Mouse (Mus musculus) hindbrain, embryonic 10.5 days (tissue): ENCODE measurements around the gene Cldn6. TPM values are rescaled to one million over a fixed set of nuclear protein-coding genes. Genes with fewer than 3 reads are reported as not detected.

Source experiments
- polyA plus RNA-seq: library from polyadenylated mRNA; unstranded; fragments of >200 nt; fragmentation: Nextera tagmentation; extraction: Ambion mirVana; gene quantifications from 2 replicates; pipeline ENCODE4 v1.2.1, GENCODE M21; 2016

The Cldn6 gene
- polyA plus RNA-seq, 1 experiment from 2014 or later = 20.8 TPM

Other genes with a start within 250 kb of the Cldn6 start
- gene Vmn2r117, start 199.6 kb upstream of the Cldn6 start, polyA plus RNA-seq = not detected in 2 replicates
- gene Zfp213, start 115.0 kb upstream of the Cldn6 start, polyA plus RNA-seq = 25.3 and 27.5 TPM in 2 replicates
- 22.5 and 23.4 TPM in 2 replicates for gene Zfp13, start 79.8 kb upstream of the Cldn6 start, polyA plus RNA-seq
- 0.92 and 0.94 TPM in 2 replicates for gene Zscan10, start 78.4 kb upstream of the Cldn6 start, polyA plus RNA-seq
- 1.00 and 1.4 TPM in 2 replicates for gene Mmp25, start 34.0 kb upstream of the Cldn6 start, polyA plus RNA-seq
- 0.41 and 0.51 TPM in 2 replicates for gene Bicdl2, start 18.7 kb upstream of the Cldn6 start, polyA plus RNA-seq
- gene Hcfc1r1, start 5.7 kb upstream of the Cldn6 start, polyA plus RNA-seq = 34.0 and 45.4 TPM in 2 replicates
- 72.7 and 80.2 TPM in 2 replicates for gene Thoc6, start 5.4 kb upstream of the Cldn6 start, polyA plus RNA-seq
- 2.7 and 7.1 TPM in 2 replicates for gene Tnfrsf12a, start 1.8 kb upstream of the Cldn6 start, polyA plus RNA-seq
- gene Cldn9, start 4.8 kb downstream of the Cldn6 start, polyA plus RNA-seq = 6.3 and 13.1 TPM in 2 replicates
- gene 1520401A03Rik, start 43.5 kb downstream of the Cldn6 start, polyA plus RNA-seq = not detected in 2 replicates
- gene Pkmyt1, start 47.1 kb downstream of the Cldn6 start, polyA plus RNA-seq = 54.0 and 61.5 TPM in 2 replicates
- 28.8 and 43.6 TPM in 2 replicates for gene Paqr4, start 61.6 kb downstream of the Cldn6 start, polyA plus RNA-seq
- 3.4 and 4.3 TPM in 2 replicates for gene Kremen2, start 66.6 kb downstream of the Cldn6 start, polyA plus RNA-seq
- 181 and 211 TPM in 2 replicates for gene Flywch1, start 92.4 kb downstream of the Cldn6 start, polyA plus RNA-seq
- 22.9 and 34.9 TPM in 2 replicates for gene Flywch2, start 106.8 kb downstream of the Cldn6 start, polyA plus RNA-seq
- 517 and 570 TPM in 2 replicates for gene Srrm2, start 111.3 kb downstream of the Cldn6 start, polyA plus RNA-seq
- 1,118 and 1,222 TPM in 2 replicates for gene Elob, start 149.9 kb downstream of the Cldn6 start, polyA plus RNA-seq
- gene Prss33, start 156.8 kb downstream of the Cldn6 start, polyA plus RNA-seq = 0.24 TPM in 1 of 2 replicates, not detected in the other
- not detected in 2 replicates for gene Prss32, start 164.6 kb downstream of the Cldn6 start, polyA plus RNA-seq
- 1.6 and 1.9 TPM in 2 replicates for gene Prss41, start 164.9 kb downstream of the Cldn6 start, polyA plus RNA-seq
- gene Prss21, start 188.8 kb downstream of the Cldn6 start, polyA plus RNA-seq = not detected in 2 replicates
- gene Dcpp1, start 201.6 kb downstream of the Cldn6 start, polyA plus RNA-seq = not detected in 2 replicates
- not detected in 2 replicates for gene Dcpp2, start 201.6 kb downstream of the Cldn6 start, polyA plus RNA-seq
- gene Dcpp3, start 238.2 kb downstream of the Cldn6 start, polyA plus RNA-seq = not detected in 2 replicates